Mouse (Mus musculus): ENCODE data around the gene Wasf3. TPM values are rescaled to one million over a fixed set of nuclear protein-coding genes. Genes with fewer than 3 reads are reported as not detected.

The Wasf3 gene
- polyA plus RNA-seq, 1 experiment = 33.1 TPM

- H3K9ac ChIP-seq (ENCODE audit: low read depth, poor library complexity, severe bottlenecking) = no peak overlapping the region
- no peaks in the 10 kb centered on the region; the same call in 1 of the 2 replicates for H3K36me3 ChIP-seq (ENCODE audit: control insufficient read depth, insufficient read depth, low read length, poor library complexity, severe bottlenecking)
- H3K4me1 ChIP-seq (ENCODE audit: control insufficient read depth, insufficient read depth, low read length) = no peaks in the 10 kb centered on the region
- H3K9me3 ChIP-seq (replicated peaks; ENCODE audit: control insufficient read depth, insufficient read depth, low read length, poor library complexity, severe bottlenecking) = no peaks in the 10 kb centered on the region
- no peak overlapping the region for H3K27ac ChIP-seq (ENCODE audit: insufficient read depth, low read length)
- TF ChIP-seq POLR2A (IDR thresholded peaks at IDR 0.05; ENCODE audit: insufficient read depth, low read length) = no peak
- TF ChIP-seq EP300 (IDR thresholded peaks at IDR 0.05; ENCODE audit: insufficient read depth, low read depth, low read length) = no peak
- TF ChIP-seq CTCF (IDR thresholded peaks at IDR 0.05; ENCODE audit: low read depth, low read length) = no peak
- H3K27me3 ChIP-seq (ENCODE audit: control insufficient read depth, insufficient read depth, low read length, poor library complexity, severe bottlenecking) = no peaks in the 10 kb centered on the region
- H3K4me3 ChIP-seq (ENCODE audit: low read depth, low read length) = no peak overlapping the region
These were observed 40.0 kb downstream of the Wasf3 start for GRCm38 (mm10) chr5:146424711-146425326.

DNA sequence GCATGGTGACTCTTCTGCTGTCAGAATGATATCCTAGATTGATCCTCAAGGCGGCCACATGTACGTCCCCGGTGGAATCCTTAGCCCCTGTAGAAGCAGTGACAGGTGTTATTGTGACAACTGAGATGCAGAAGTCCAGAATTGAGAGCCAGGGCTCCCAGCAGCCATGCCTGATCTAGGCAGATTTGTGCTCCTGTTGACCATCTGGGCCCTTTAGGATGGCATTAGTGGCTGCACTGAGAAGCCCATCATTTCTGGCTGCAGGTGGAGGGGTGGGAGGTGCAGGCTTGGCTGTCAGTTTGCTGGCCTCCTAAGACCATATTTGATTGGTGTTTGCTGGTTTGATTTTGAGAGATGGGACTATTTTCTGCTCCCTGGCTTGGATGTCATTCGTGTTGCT, 40.9 kb downstream of the Wasf3 start:
- Histone ChIP-seq H3K4me1 (ENCODE audit: control insufficient read depth, insufficient read depth, low read length) (no peaks in the 10 kb centered on the region), H3K27me3 (ENCODE audit: control insufficient read depth, insufficient read depth, low read length, poor library complexity, severe bottlenecking) (no peaks in the 10 kb centered on the region), H3K36me3 (ENCODE audit: control insufficient read depth, insufficient read depth, low read length, poor library complexity, severe bottlenecking) (no peaks in the 10 kb centered on the region; the same call in 1 of the 2 replicates), H3K27ac (ENCODE audit: insufficient read depth, low read length) (no peak overlapping the region), H3K9ac (ENCODE audit: low read depth, poor library complexity, severe bottlenecking) (no peak overlapping the region), H3K4me3 (ENCODE audit: low read depth, low read length) (no peak overlapping the region), H3K9me3 (replicated peaks; ENCODE audit: control insufficient read depth, insufficient read depth, low read length, poor library complexity, severe bottlenecking) (no peaks in the 10 kb centered on the region)
- TF ChIP-seq CTCF (IDR thresholded peaks at IDR 0.05; ENCODE audit: low read depth, low read length) (no peak), POLR2A (IDR thresholded peaks at IDR 0.05; ENCODE audit: insufficient read depth, low read length) (no peak), EP300 (IDR thresholded peaks at IDR 0.05; ENCODE audit: insufficient read depth, low read depth, low read length) (no peak)

- TF ChIP-seq CTCF (IDR thresholded peaks at IDR 0.05; ENCODE audit: low read depth, low read length) (no peak), EP300 (IDR thresholded peaks at IDR 0.05; ENCODE audit: insufficient read depth, low read depth, low read length) (no peak), POLR2A (IDR thresholded peaks at IDR 0.05; ENCODE audit: insufficient read depth, low read length) (no peak)
- no peaks in the 10 kb centered on the region for H3K27me3 ChIP-seq (ENCODE audit: control insufficient read depth, insufficient read depth, low read length, poor library complexity, severe bottlenecking)
- no peaks in the 10 kb centered on the region; the same call in 1 of the 2 replicates for H3K36me3 ChIP-seq (ENCODE audit: control insufficient read depth, insufficient read depth, low read length, poor library complexity, severe bottlenecking)
- no peak overlapping the region for H3K27ac ChIP-seq (ENCODE audit: insufficient read depth, low read length)
- H3K9me3 ChIP-seq (replicated peaks; ENCODE audit: control insufficient read depth, insufficient read depth, low read length, poor library complexity, severe bottlenecking) = no peaks in the 10 kb centered on the region
- no peak overlapping the region for H3K4me3 ChIP-seq (ENCODE audit: low read depth, low read length)
- H3K4me1 ChIP-seq (ENCODE audit: control insufficient read depth, insufficient read depth, low read length) = no peaks in the 10 kb centered on the region
- no peak overlapping the region for H3K9ac ChIP-seq (ENCODE audit: low read depth, poor library complexity, severe bottlenecking)
These were observed 43.3 kb downstream of the Wasf3 start for GRCm38 (mm10) chr5:146428109-146428508.

GRCm38 (mm10) chr5:146431821-146432220, 47.0 kb downstream of the Wasf3 start:
- Histone ChIP-seq H3K4me1 (ENCODE audit: control insufficient read depth, insufficient read depth, low read length) (no peaks in the 10 kb centered on the region), H3K4me3 (ENCODE audit: low read depth, low read length) (no peak overlapping the region), H3K36me3 (ENCODE audit: control insufficient read depth, insufficient read depth, low read length, poor library complexity, severe bottlenecking) (peaks cover 2% of the 10 kb centered on the region; the same call in 1 of the 2 replicates), H3K27ac (ENCODE audit: insufficient read depth, low read length) (no peak overlapping the region), H3K9ac (ENCODE audit: low read depth, poor library complexity, severe bottlenecking) (no peak overlapping the region), H3K27me3 (ENCODE audit: control insufficient read depth, insufficient read depth, low read length, poor library complexity, severe bottlenecking) (no peaks in the 10 kb centered on the region), H3K9me3 (replicated peaks; ENCODE audit: control insufficient read depth, insufficient read depth, low read length, poor library complexity, severe bottlenecking) (no peaks in the 10 kb centered on the region; the same call in 1 of the 2 replicates)
- no peak for TF ChIP-seq POLR2A (IDR thresholded peaks at IDR 0.05; ENCODE audit: insufficient read depth, low read length)
- no peak for TF ChIP-seq EP300 (IDR thresholded peaks at IDR 0.05; ENCODE audit: insufficient read depth, low read depth, low read length)
- no peak for TF ChIP-seq CTCF (IDR thresholded peaks at IDR 0.05; ENCODE audit: low read depth, low read length)

GRCm38 (mm10) chr5:146432476-146432875, 47.7 kb downstream of the Wasf3 start:
- TF ChIP-seq CTCF (IDR thresholded peaks at IDR 0.05; ENCODE audit: low read depth, low read length) (no peak), POLR2A (IDR thresholded peaks at IDR 0.05; ENCODE audit: insufficient read depth, low read length) (no peak), EP300 (IDR thresholded peaks at IDR 0.05; ENCODE audit: insufficient read depth, low read depth, low read length) (no peak)

DNA sequence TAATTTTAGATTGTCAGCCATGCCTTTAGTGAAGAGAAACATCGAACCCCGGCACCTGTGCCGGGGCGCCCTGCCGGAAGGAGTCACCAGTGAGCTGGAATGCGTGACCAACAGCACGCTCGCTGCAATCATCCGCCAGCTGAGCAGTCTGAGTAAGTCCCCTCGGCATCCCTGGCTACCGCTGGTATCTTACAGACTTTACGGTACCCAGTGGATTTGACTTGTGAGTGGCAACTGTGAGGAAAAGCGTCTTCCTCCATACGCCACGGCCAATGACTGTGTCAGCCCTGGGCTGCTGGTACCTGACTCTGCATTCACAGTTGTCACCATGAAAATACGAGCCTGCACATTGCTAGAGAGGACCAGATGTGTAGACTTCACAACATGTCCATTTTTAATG, 50.5 kb downstream of the Wasf3 start:
- TF ChIP-seq EP300 (IDR thresholded peaks at IDR 0.05; ENCODE audit: insufficient read depth, low read depth, low read length) (no peak), POLR2A (IDR thresholded peaks at IDR 0.05; ENCODE audit: insufficient read depth, low read length) (no peak), CTCF (IDR thresholded peaks at IDR 0.05; ENCODE audit: low read depth, low read length) (no peak)
- H3K4me3 ChIP-seq (ENCODE audit: low read depth, low read length) = no peak overlapping the region
- peaks cover 10% of the 10 kb centered on the region; the same call in 1 of the 2 replicates for H3K36me3 ChIP-seq (ENCODE audit: control insufficient read depth, insufficient read depth, low read length, poor library complexity, severe bottlenecking)
- H3K9me3 ChIP-seq (replicated peaks; ENCODE audit: control insufficient read depth, insufficient read depth, low read length, poor library complexity, severe bottlenecking) = peaks cover 7% of the 10 kb centered on the region; the same call in 1 of the 2 replicates
- no peak overlapping the region for H3K27ac ChIP-seq (ENCODE audit: insufficient read depth, low read length)
- no peak overlapping the region for H3K9ac ChIP-seq (ENCODE audit: low read depth, poor library complexity, severe bottlenecking)
- H3K27me3 ChIP-seq (ENCODE audit: control insufficient read depth, insufficient read depth, low read length, poor library complexity, severe bottlenecking) = no peaks in the 10 kb centered on the region
- H3K4me1 ChIP-seq (ENCODE audit: control insufficient read depth, insufficient read depth, low read length) = no peaks in the 10 kb centered on the region

More at GRCm38 (mm10) chr5:146432476-146432875, 47.7 kb downstream of the Wasf3 start:
- no peak overlapping the region for H3K9ac ChIP-seq (ENCODE audit: low read depth, poor library complexity, severe bottlenecking)
- no peaks in the 10 kb centered on the region for H3K4me1 ChIP-seq (ENCODE audit: control insufficient read depth, insufficient read depth, low read length)
- H3K27ac ChIP-seq (ENCODE audit: insufficient read depth, low read length) = no peak overlapping the region
- H3K4me3 ChIP-seq (ENCODE audit: low read depth, low read length) = no peak overlapping the region
- H3K9me3 ChIP-seq (replicated peaks; ENCODE audit: control insufficient read depth, insufficient read depth, low read length, poor library complexity, severe bottlenecking) = peaks cover 4% of the 10 kb centered on the region; the same call in 1 of the 2 replicates
- H3K27me3 ChIP-seq (ENCODE audit: control insufficient read depth, insufficient read depth, low read length, poor library complexity, severe bottlenecking) = no peaks in the 10 kb centered on the region
- H3K36me3 ChIP-seq (ENCODE audit: control insufficient read depth, insufficient read depth, low read length, poor library complexity, severe bottlenecking) = 0 out of 2 replicates have a peak, but pooled peaks cover 5% of the 10 kb centered on the region
